Mouse (Mus musculus): ENCODE data around the gene Adad1.

GRCm38 (mm10) chr3:37125655-37126054 is 62.3 kb downstream of the Adad1 start, which contains the start of gene Il2:
- TF ChIP-seq CTCF (IDR thresholded peaks at IDR 0.05; ENCODE audit: low read depth) (no peak), EP300 (IDR thresholded peaks at IDR 0.05; ENCODE audit: low read depth) (no peak)
